Mouse (Mus musculus): ENCODE results near the gene Irs1.

GRCm38 (mm10) chr1:82238245-82238644 is 53.0 kb downstream of the Irs1 start:
- no peak for TF ChIP-seq CTCF (IDR thresholded peaks at IDR 0.05; ENCODE audit: extremely low read depth, insufficient read length, insufficient replicate concordance, low read depth, low read length)
- TF ChIP-seq POLR2A (IDR thresholded peaks at IDR 0.05; ENCODE audit: low read depth, low read length) = no peak
